Mouse (Mus musculus) small intestine, adult 2 months (tissue): ENCODE data around the gene Cabcoco1.

Source experiments
- CTCF ChIP-seq: fragments of 200-500 bp; IDR thresholded peaks from 2 replicates; pipeline ENCODE4 v1.5.1; 2012; ENCODE audit warnings: low read depth, mild to moderate bottlenecking, control low read depth, inconsistent platforms, low read length, moderate library complexity, mixed read lengths; ENCODE audit not compliant: insufficient replicate concordance, insufficient read length; ENCODE audit errors: extremely low read depth
- POLR2A ChIP-seq: fragments of 200-500 bp; IDR thresholded peaks from 2 replicates; pipeline ENCODE4 v1.6.1; 2012; ENCODE audit warnings: low read depth, mild to moderate bottlenecking, control low read depth, inconsistent platforms, low read length, moderate library complexity

DNA sequence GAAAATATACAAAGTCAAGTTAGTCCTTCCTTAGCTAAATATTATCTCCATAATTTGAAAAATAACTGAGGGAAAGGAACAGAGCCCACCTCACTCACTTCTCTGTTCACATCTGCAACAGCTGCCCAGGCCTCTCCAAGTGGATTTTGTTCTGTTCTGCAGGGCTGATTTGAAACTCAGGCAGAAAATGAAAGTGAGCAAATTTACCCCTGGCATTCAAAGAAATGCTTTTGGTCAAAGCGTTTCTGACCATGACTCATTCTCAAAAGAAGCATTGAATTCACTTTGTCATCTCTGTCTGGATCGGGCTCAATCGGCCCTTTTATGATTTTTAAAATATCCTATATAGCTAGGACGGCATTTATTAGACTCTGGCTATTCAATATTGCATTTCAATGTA lies 135.8 kb downstream of the Cabcoco1 start:
- no peak for TF ChIP-seq CTCF
- no peak for TF ChIP-seq POLR2A
